Mouse (Mus musculus) liver, embryonic 14.5 days (tissue): ENCODE results near the gene Kazn.

Experiments used
- CTCF ChIP-seq: IDR thresholded peaks from 2 replicates; pipeline ENCODE4 v1.5.1; 2016; ENCODE audit warnings: antibody characterized with exemption, low read depth, control low read depth
- EP300 ChIP-seq: IDR thresholded peaks from 2 replicates; pipeline ENCODE4 v1.6.1; 2016; ENCODE audit warnings: antibody characterized with exemption, low read depth

GRCm38 (mm10) chr4:142068899-142069812 lies 170.0 kb downstream of the Kazn start:
- TF ChIP-seq CTCF, result no peak
- TF ChIP-seq EP300, result no peak
